Mouse (Mus musculus) C2C12 (cell line): ENCODE measurements around the gene Calr4. TPM values are rescaled to one million over a fixed set of nuclear protein-coding genes. Genes with fewer than 3 reads are reported as not detected.

Experiments used
- H3K27me3 ChIP-seq: one replicate; pipeline ENCODE4 v1.6.1; 2011; ENCODE audit not compliant: control insufficient read depth, insufficient read depth, insufficient read length
- H3K36me3 ChIP-seq: one replicate; pipeline ENCODE4 v1.6.1; 2011; ENCODE audit not compliant: control insufficient read depth, insufficient read depth
- H3K4me3 ChIP-seq: one replicate; pipeline ENCODE4 v1.5.1; 2011; ENCODE audit warnings: mild to moderate bottlenecking, control low read depth; ENCODE audit not compliant: poor library complexity, insufficient read depth, severe bottlenecking
- H3K79me2 ChIP-seq: one replicate; pipeline ENCODE4 v1.6.1; 2011; ENCODE audit not compliant: control insufficient read depth, insufficient read depth
- H3K79me3 ChIP-seq: one replicate; pipeline ENCODE4 v1.6.1; 2011; ENCODE audit warnings: low read depth, control low read depth
- H3ac ChIP-seq: one replicate; pipeline ENCODE3; 2011; ENCODE audit warnings: low read depth; ENCODE audit not compliant: control insufficient read depth, insufficient read length
- CEBPB ChIP-seq: IDR thresholded peaks from one replicate; pipeline ENCODE4 v1.6.1; 2011; ENCODE audit warnings: low read depth, mild to moderate bottlenecking, control low read depth, moderate library complexity
- CTCF ChIP-seq: IDR thresholded peaks from one replicate; pipeline ENCODE4 v1.5.1; 2011; ENCODE audit not compliant: control insufficient read depth, insufficient read depth, insufficient read length
- FOSL1 ChIP-seq: IDR thresholded peaks from one replicate; pipeline ENCODE4 v1.8.0; 2011; ENCODE audit warnings: mild to moderate bottlenecking, low read length; ENCODE audit not compliant: poor library complexity, insufficient read depth, severe bottlenecking
- MAX ChIP-seq: IDR thresholded peaks from one replicate; pipeline ENCODE4 v1.6.1; 2011; ENCODE audit warnings: mild to moderate bottlenecking, control low read depth
- MYOD1 ChIP-seq: IDR thresholded peaks from one replicate; pipeline ENCODE4 v1.6.1; 2011; ENCODE audit warnings: low read depth; ENCODE audit not compliant: control insufficient read depth, insufficient read length
- MYOG ChIP-seq: IDR thresholded peaks from one replicate; pipeline ENCODE4 v1.6.1; 2011; ENCODE audit not compliant: control insufficient read depth, insufficient read length; ENCODE audit errors: extremely low read depth
- USF1 ChIP-seq: IDR thresholded peaks from one replicate; pipeline ENCODE4 v1.6.1; 2011; ENCODE audit warnings: low read depth, mild to moderate bottlenecking, control low read depth, moderate library complexity
- polyA plus RNA-seq: library from polyadenylated mRNA; unstranded; fragments of >200 nt; fragmentation: generic; extraction: Trizol; gene quantifications from one replicate; pipeline ENCODE4 v1.2.1, GENCODE M21; 2012; ENCODE audit warnings: missing spikeins

Gene Calr4
- polyA plus RNA-seq, 1 experiment: 0.04 TPM

DNA sequence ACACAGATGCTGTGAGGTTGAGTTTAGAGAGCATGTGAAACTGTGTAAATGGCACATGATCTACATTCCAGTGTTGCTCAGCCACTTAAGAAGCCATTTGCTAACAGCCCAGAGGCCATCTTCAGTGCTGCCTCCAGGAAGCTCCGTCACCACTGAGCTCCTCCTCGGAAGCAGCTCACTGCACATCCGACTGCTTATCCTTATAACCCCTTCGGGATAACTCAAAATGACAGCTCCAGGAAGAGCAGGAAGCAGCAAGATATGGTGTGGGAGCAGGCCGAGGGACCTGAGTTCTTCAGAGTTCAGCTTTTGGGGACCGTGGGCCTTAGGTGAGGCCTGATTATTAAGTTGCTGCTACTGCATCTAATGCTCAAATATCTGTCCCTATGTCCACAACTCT is 27.8 kb downstream of the Calr4 start:
- Histone ChIP-seq H3K79me3 (no peaks in the 10 kb centered on the region), H3K4me3 (no peak overlapping the region), H3ac (no peak overlapping the region), H3K27me3 (no peaks in the 10 kb centered on the region), H3K36me3 (no peaks in the 10 kb centered on the region), H3K79me2 (no peaks in the 10 kb centered on the region)
- no peak for TF ChIP-seq USF1
- TF ChIP-seq CTCF: no peak
- no peak for TF ChIP-seq FOSL1
- TF ChIP-seq CEBPB: no peak
- TF ChIP-seq MYOD1: no peak
- TF ChIP-seq MYOG: no peak
- TF ChIP-seq MAX: no peak

DNA sequence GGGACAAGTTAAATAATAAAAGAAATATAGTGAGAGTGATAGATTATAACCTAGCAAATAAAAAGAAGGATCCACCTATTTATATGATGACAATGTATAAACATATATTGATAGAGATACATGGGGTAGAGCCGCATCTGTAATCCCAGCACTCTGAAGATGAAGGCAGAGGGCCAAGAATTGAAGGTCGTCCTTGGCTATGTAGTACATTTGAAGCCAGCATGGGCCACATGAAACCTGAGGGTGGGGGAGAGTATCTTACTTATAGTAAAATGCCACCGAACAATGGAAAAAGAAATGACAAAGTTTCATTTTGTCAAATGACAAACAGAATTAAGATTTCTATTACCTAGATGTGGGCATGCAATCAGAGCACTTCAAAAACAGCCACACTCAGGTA is 31.8 kb downstream of the Calr4 start:
- no peaks in the 10 kb centered on the region for H3K79me3 ChIP-seq
- no peaks in the 10 kb centered on the region for H3K79me2 ChIP-seq
- H3K27me3 ChIP-seq: no peaks in the 10 kb centered on the region
- H3K4me3 ChIP-seq: no peak overlapping the region
- H3ac ChIP-seq: no peak overlapping the region
- TF ChIP-seq USF1: no peak
- no peak for TF ChIP-seq MYOD1
- TF ChIP-seq MAX: no peak
- TF ChIP-seq MYOG: no peak
- no peak for TF ChIP-seq CEBPB
- TF ChIP-seq FOSL1: no peak
- TF ChIP-seq CTCF: no peak
- H3K36me3 ChIP-seq: no peaks in the 10 kb centered on the region

DNA sequence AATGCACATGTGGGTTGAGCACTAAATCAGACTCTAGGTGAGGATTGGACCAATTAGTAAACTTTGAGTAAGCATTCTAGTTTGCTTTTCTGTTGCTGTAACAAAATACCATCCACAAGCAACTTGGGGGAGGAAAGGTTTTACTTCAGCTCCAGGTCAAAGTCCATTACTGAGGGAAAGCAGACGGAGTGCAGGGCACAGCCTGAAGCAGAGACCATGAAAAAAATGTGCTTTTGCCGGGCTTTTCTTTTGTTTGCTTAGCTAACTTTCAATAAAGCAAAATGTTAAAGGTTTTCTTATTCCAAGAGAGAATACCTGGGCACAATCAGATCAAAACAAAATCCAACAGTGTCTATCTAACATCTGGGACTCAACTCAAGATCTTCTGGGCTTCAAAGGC is 32.5 kb downstream of the Calr4 start:
- no peaks in the 10 kb centered on the region for H3K27me3 ChIP-seq
- TF ChIP-seq CTCF (no peak), MAX (no peak), USF1 (no peak), FOSL1 (no peak), MYOG (no peak), CEBPB (no peak), MYOD1 (no peak)
- H3K79me3 ChIP-seq: no peaks in the 10 kb centered on the region

DNA sequence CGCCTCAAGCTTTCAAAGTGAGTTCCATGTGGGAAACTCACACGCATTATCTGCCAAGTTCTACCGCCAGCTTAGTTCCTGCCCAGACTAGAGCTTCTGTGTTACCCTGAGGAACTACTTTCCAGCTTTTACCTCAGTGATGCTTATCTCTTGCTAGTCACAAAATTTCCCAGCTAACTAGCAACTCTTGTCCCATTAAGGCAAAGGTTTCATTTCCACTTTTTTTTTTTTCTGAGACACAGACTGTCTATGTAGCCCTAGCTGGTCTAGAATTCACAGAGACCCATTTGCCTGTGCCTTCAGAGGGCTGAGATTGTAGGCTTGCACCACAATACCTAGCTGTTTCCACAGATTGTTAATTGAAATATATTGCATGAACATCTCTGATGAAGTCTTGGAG is 33.2 kb downstream of the Calr4 start:
- no peak for TF ChIP-seq CTCF
- TF ChIP-seq MYOD1: no peak
- TF ChIP-seq MYOG: no peak
- TF ChIP-seq USF1: no peak
- TF ChIP-seq FOSL1: no peak
- TF ChIP-seq CEBPB: no peak
- TF ChIP-seq MAX: no peak
- no peaks in the 10 kb centered on the region for H3K79me3 ChIP-seq
- H3K79me2 ChIP-seq: no peaks in the 10 kb centered on the region
- H3K27me3 ChIP-seq: no peaks in the 10 kb centered on the region
- no peak overlapping the region for H3K4me3 ChIP-seq
- no peak overlapping the region for H3ac ChIP-seq
- no peaks in the 10 kb centered on the region for H3K36me3 ChIP-seq

More for the DNA sequence above, 32.5 kb downstream of the Calr4 start:
- H3K4me3 ChIP-seq: no peak overlapping the region
- no peak overlapping the region for H3ac ChIP-seq
- H3K36me3 ChIP-seq: no peaks in the 10 kb centered on the region
- H3K79me2 ChIP-seq: no peaks in the 10 kb centered on the region

DNA sequence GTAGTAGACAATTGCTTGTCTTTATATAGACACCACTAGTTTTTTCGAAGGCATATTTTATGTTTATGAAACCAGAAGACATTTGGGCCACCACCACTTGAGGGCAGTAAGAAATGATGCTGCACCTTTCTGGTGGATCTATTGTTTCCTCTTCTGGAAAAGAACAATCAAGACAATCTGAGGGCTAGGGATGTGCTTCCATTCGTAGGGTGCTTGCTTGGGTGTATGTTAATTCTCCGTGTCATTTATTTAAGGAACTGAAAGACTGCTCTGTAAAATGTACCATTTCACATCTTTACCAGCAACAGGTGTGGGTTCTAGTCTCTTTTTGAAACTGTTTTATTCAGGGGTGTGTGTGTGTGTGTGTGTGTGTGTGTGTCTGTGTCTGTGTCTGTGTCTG is 34.6 kb downstream of the Calr4 start:
- H3K79me3 ChIP-seq: no peaks in the 10 kb centered on the region
- TF ChIP-seq MYOG: no peak
- TF ChIP-seq USF1: no peak
- TF ChIP-seq MAX: no peak
- H3K27me3 ChIP-seq: no peaks in the 10 kb centered on the region
- no peaks in the 10 kb centered on the region for H3K36me3 ChIP-seq
- no peak overlapping the region for H3ac ChIP-seq
- H3K79me2 ChIP-seq: no peaks in the 10 kb centered on the region
- H3K4me3 ChIP-seq: no peak overlapping the region

DNA sequence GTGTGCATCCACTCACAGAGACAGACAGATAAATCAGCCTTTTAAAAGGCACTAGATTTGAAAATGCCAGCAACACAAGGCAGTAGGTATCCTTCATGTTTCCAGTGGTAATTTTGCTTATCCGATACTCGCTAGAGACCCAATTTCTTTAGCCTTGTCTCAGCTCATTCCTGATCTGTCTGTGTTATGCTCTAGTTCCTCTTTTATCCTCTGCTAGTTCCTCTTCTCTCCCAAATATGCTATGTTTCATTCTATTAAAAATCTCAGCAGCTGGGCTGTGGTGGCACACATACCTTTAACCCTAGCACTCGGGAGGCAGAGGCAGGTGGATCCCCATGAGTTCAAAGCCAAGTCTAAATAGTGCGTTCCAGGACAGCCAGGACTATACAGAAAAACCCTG is 37.5 kb downstream of the Calr4 start:
- H3K27me3 ChIP-seq: no peaks in the 10 kb centered on the region
- no peak overlapping the region for H3ac ChIP-seq
- no peak overlapping the region for H3K4me3 ChIP-seq
- TF ChIP-seq FOSL1 (no peak), CEBPB (no peak), MYOG (no peak), CTCF (no peak), MAX (no peak), USF1 (no peak), MYOD1 (no peak)
- no peaks in the 10 kb centered on the region for H3K79me2 ChIP-seq
- H3K36me3 ChIP-seq: no peaks in the 10 kb centered on the region
- H3K79me3 ChIP-seq: no peaks in the 10 kb centered on the region
